Mouse (Mus musculus) liver, postnatal 0 days (tissue): ENCODE results near the gene Tmem151b. TPM values are rescaled to one million over a fixed set of nuclear protein-coding genes. Genes with fewer than 3 reads are reported as not detected.

ENCODE experiments used
- ATAC-seq: fragments of 200-750 bp; cut with Nextera tagmentation; 2 replicates; pipeline ENCODE4 v1.8.0; 2017; ENCODE audit warnings: mild to moderate bottlenecking, moderate library complexity
- DNase-seq: peaks from one replicate; pipeline ENCODE4 v3.0.0-alpha.2; 2016
- H3K27ac ChIP-seq: fragments of 300-500 bp; sonication (generic); 2 replicates; pipeline ENCODE4 v1.5.1; 2014; ENCODE audit warnings: antibody characterized with exemption, moderate library complexity, mild to moderate bottlenecking, low read depth
- H3K27me3 ChIP-seq: fragments of 300-500 bp; sonication (generic); 2 replicates; pipeline ENCODE4 v1.6.1; 2014; ENCODE audit warnings: low read length, control low read depth, mixed read lengths; ENCODE audit not compliant: insufficient read depth
- H3K36me3 ChIP-seq: fragments of 300-500 bp; sonication (generic); replicated peaks from 2 replicates; pipeline ENCODE4 v1.6.1; 2014; ENCODE audit warnings: mild to moderate bottlenecking, control low read depth, low read length, moderate library complexity, mixed read lengths; ENCODE audit not compliant: insufficient read depth
- H3K4me1 ChIP-seq: fragments of 300-500 bp; sonication (generic); 2 replicates; pipeline ENCODE4 v1.6.1; 2014; ENCODE audit warnings: antibody characterized with exemption, mild to moderate bottlenecking, control low read depth; ENCODE audit not compliant: insufficient read depth
- H3K4me2 ChIP-seq: fragments of 300-500 bp; sonication (generic); 2 replicates; pipeline ENCODE4 v1.6.1; 2014; ENCODE audit warnings: low read depth, mild to moderate bottlenecking, low read length, moderate library complexity, mixed read lengths
- H3K4me3 ChIP-seq: fragments of 300-500 bp; sonication (generic); 2 replicates; pipeline ENCODE4 v1.5.1; 2014; ENCODE audit warnings: low read depth, low read length
- H3K9ac ChIP-seq: fragments of 300-500 bp; sonication (generic); replicated peaks from 2 replicates; pipeline ENCODE4 v1.6.1; 2014; ENCODE audit warnings: mild to moderate bottlenecking, moderate library complexity
- H3K9me3 ChIP-seq: fragments of 300-500 bp; sonication (generic); 2 replicates; pipeline ENCODE4 v1.6.1; 2016; ENCODE audit warnings: mild to moderate bottlenecking, control low read depth, low read length, mixed read lengths
- CTCF ChIP-seq: sonication (generic); IDR thresholded peaks from 2 replicates; pipeline ENCODE4 v1.5.1; 2016; ENCODE audit warnings: antibody characterized with exemption, low read depth
- EP300 ChIP-seq: IDR thresholded peaks from 2 replicates; pipeline ENCODE4 v1.6.1; 2016; ENCODE audit warnings: antibody characterized with exemption, low read depth, mild to moderate bottlenecking
- WGBS: fragments of 180-500 bp; shearing (Covaris S2); extraction: QIAGEN DNeasy Blood & Tissue Kit; methylation state at CpG from one replicate; pipeline ENCODE4 v1.1.7; 2014; ENCODE audit not compliant: insufficient replicate concordance; 5-methylcytosine and 5-hydroxymethylcytosine counted together
- polyA plus RNA-seq: library from polyadenylated mRNA; unstranded; fragments of >200 nt; fragmentation: Nextera tagmentation; extraction: Ambion mirVana; gene quantifications from 2 replicates; pipeline ENCODE4 v1.2.1, GENCODE M21; 2015

Gene Tmem151b
- polyA plus RNA-seq, 1 experiment from 2014 or later, result 0.19 TPM

DNA sequence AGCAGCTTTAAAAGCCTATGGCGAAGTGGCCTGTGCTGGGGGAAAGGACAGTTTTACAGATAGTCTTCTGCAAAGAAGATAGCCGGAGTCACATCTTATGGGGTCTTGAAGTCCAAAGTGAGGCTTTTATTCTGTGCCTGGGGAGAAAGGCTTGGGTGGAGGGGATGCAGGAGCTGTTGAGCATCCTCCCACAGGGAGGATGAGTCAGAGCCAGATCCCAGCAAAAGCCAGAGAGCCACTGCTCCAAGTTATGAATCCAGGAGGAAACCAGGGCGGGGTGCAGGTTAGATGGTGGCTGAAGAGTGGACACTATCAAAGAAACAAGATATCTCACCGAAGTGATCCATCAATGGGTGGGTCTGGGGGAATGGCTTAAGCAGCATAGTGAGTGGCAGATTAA lies 37.7 kb downstream of the Tmem151b start:
- H3K4me2 ChIP-seq, result no peak overlapping the region
- H3K9ac ChIP-seq, result no peak overlapping the region
- 0 out of 2 replicates have a peak, but pooled peaks cover 8% of the 10 kb centered on the region for H3K4me1 ChIP-seq
- no peaks in the 10 kb centered on the region for H3K9me3 ChIP-seq
- 80% methylated on average over 4 of the region's 4 CpGs for WGBS
- TF ChIP-seq EP300 (no peak), CTCF (no peak)
- no peaks in the 10 kb centered on the region; the same call in 1 of the 2 replicates for H3K36me3 ChIP-seq
- H3K27ac ChIP-seq, result no peak overlapping the region
- ATAC-seq (no peak), DNase-seq (no peak)
- H3K4me3 ChIP-seq, result no peak overlapping the region
- no peaks in the 10 kb centered on the region for H3K27me3 ChIP-seq

GRCm38 (mm10) chr17:45510871-45511270 lies 38.6 kb downstream of the Tmem151b start:
- ATAC-seq (no peak), DNase-seq (no peak)
- Histone ChIP-seq H3K27ac (no peak overlapping the region), H3K4me1 (peaks cover 11% of the 10 kb centered on the region; the same call in 1 of the 2 replicates), H3K9ac (no peak overlapping the region), H3K4me2 (no peak overlapping the region), H3K27me3 (no peaks in the 10 kb centered on the region), H3K4me3 (no peak overlapping the region), H3K36me3 (no peaks in the 10 kb centered on the region; the same call in 1 of the 2 replicates), H3K9me3 (no peaks in the 10 kb centered on the region)
- TF ChIP-seq CTCF (no peak), EP300 (no peak)
- WGBS, result 87% methylated on average over 4 of the region's 4 CpGs

DNA sequence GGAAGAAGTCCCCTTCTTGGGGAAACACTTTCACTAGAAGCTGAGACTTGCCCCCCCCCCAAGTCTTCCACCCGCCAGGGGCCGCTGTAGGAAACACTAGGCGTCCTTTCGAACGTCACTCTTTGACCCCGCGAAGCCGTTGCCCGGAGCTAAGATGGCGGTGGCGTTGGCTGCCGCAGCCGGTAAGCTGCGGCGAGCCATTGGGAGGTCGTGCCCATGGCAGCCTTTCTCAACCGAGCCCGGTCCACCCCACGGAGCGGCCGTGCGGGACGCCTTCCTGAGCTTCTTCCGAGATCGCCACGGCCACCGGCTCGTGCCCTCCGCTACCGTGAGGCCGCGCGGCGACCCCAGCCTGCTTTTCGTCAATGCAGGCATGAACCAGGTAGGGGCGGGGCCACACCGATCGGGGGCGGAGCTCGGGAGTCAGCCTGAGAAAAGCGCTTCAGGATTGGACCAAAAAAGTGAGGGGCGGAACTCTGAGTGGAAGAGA lies 42.7 kb downstream of the Tmem151b start, which contains the start of gene Aars2:
Aars2 (plus strand) TSS at position 142 of the 490 bp plus-strand sequence.
- ATAC-seq (peak; percentile 97), DNase-seq (peak; percentile 95)
- Histone ChIP-seq H3K4me3 (peak within 1 kb of the TSS; percentile 90), H3K9ac (peak within 1 kb of the TSS; percentile 78), H3K36me3 (no peaks in the 10 kb centered on the region; the same call in 1 of the 2 replicates), H3K27ac (peak within 1 kb of the TSS; percentile 75), H3K27me3 (no peaks in the 10 kb centered on the region), H3K9me3 (no peaks in the 10 kb centered on the region), H3K4me2 (peak within 1 kb of the TSS; percentile 59), H3K4me1 (peaks cover 11% of the 10 kb centered on the region; the same call in 1 of the 2 replicates)
- WGBS, result 0% methylated on average over 42 of the region's 42 CpGs
- 0 out of 2 replicates have a peak, but pooled peaks have one; percentile 60 for TF ChIP-seq EP300
- TF ChIP-seq CTCF, result peak; percentile 95

GRCm38 (mm10) chr17:45505941-45506465 lies 43.5 kb downstream of the Tmem151b start:
- no peaks in the 10 kb centered on the region; the same call in 1 of the 2 replicates for H3K36me3 ChIP-seq
- no peaks in the 10 kb centered on the region for H3K9me3 ChIP-seq
- ATAC-seq (no peak), DNase-seq (no peak)
- peak overlapping the region; percentile 59; the same call in 1 of the 2 replicates for H3K4me2 ChIP-seq
- TF ChIP-seq CTCF (no peak), EP300 (no peak)
- H3K9ac ChIP-seq, result no peak overlapping the region
- peaks cover 11% of the 10 kb centered on the region; the same call in 1 of the 2 replicates for H3K4me1 ChIP-seq
- H3K27ac ChIP-seq, result no peak overlapping the region
- no peaks in the 10 kb centered on the region for H3K27me3 ChIP-seq
- WGBS, result 62% methylated on average over 6 of the region's 6 CpGs
- H3K4me3 ChIP-seq, result no peak overlapping the region

DNA sequence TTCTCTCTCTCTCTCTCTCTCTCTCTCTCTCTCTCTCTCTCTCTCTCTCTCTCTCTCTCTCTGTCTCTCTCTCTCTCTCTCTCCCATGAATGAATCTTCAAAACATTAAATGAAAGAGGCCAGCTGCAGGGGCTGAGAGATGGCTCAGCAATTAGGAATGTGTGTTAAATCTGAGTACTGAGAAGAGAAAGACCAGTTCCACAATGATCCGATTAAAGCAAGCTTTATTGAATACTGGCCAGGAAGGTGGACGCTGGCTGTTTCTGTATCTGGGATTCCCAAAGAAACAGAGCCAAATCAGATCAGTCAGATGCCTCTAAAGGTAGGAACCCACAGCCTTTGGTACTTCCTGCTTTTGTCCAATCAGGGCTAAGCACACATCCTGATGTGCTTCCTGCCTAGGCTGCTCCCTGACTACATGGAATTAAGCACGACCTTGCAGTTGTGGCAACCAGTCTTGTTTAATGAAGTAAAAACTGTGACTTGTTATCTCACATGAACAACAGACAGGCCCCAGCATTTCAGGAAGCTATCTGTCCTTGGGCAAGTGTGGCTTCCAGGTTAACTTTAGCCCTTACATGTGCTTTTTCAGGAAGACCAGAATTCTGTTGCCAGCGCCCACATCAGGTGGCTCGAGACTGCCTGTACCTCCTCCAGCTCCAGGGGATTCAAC lies 46.0 kb downstream of the Tmem151b start:
- Histone ChIP-seq H3K4me2 (no peak overlapping the region), H3K9ac (no peak overlapping the region), H3K36me3 (no peaks in the 10 kb centered on the region), H3K4me3 (no peak overlapping the region), H3K9me3 (no peaks in the 10 kb centered on the region), H3K27ac (no peak overlapping the region), H3K4me1 (peaks cover 11% of the 10 kb centered on the region; the same call in 1 of the 2 replicates), H3K27me3 (no peaks in the 10 kb centered on the region)
- ATAC-seq, result no peak
- DNase-seq, result no peak
- TF ChIP-seq CTCF (no peak), EP300 (no peak)
- WGBS, result 26% methylated on average over 5 of the region's 5 CpGs

DNA sequence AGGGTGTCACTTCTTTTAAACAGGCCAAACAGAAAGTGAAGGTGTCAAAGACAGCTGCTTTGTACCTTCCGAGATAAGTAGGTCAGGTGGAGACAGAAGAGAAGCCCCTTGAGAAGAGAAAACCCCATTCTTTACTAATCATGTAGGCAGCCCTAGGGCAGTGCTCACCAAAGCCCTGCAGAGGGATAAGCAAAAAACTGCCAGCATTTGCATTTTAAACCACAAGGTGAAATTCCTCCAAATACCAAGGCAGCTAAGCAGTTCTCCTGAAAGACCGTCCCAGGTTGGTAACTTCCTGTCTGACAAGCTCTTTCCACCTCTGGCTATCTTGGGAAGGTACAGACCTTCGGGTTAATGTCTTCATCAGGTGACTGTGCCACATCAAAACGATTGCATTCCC lies 47.2 kb downstream of the Tmem151b start:
- DNase-seq (no peak), ATAC-seq (no peak)
- H3K9ac ChIP-seq, result no peak overlapping the region
- TF ChIP-seq EP300, result no peak
- no peak for TF ChIP-seq CTCF
- H3K36me3 ChIP-seq, result no peaks in the 10 kb centered on the region
- H3K4me2 ChIP-seq, result no peak overlapping the region
- H3K4me1 ChIP-seq, result peaks cover 7% of the 10 kb centered on the region; the same call in 1 of the 2 replicates
- H3K9me3 ChIP-seq, result no peaks in the 10 kb centered on the region
- H3K27ac ChIP-seq, result no peak overlapping the region
- H3K27me3 ChIP-seq, result no peaks in the 10 kb centered on the region
- WGBS, result 41% methylated on average over 4 of the region's 4 CpGs
- no peak overlapping the region for H3K4me3 ChIP-seq
